Mouse (Mus musculus): Measurements from ENCODE around the gene Blmh.

- TF ChIP-seq E2F4 (IDR thresholded peaks at IDR 0.05; ENCODE audit: insufficient read depth) (no peak), TCF3 (IDR thresholded peaks at IDR 0.05; ENCODE audit: insufficient read length, low read depth) (no peak), POLR2A (IDR thresholded peaks at IDR 0.05; ENCODE audit: insufficient read length, low read depth) (no peak), SRF (IDR thresholded peaks at IDR 0.05; ENCODE audit: control insufficient read depth, insufficient read length, low read depth) (no peak), USF1 (IDR thresholded peaks at IDR 0.05; ENCODE audit: low read depth) (no peak), TCF12 (IDR thresholded peaks at IDR 0.05; ENCODE audit: insufficient read depth, poor library complexity, severe bottlenecking) (no peak), CEBPB (IDR thresholded peaks at IDR 0.05; ENCODE audit: insufficient read depth, poor library complexity, severe bottlenecking) (no peak), MYOD1 (IDR thresholded peaks at IDR 0.05; ENCODE audit: control insufficient read depth in 1 of 3, insufficient read length in 2 of 3, low read depth in 2 of 3) (no peak), POLR2AphosphoS2 (IDR thresholded peaks at IDR 0.05; ENCODE audit: insufficient read length, low read depth) (no peak)
Measured at GRCm38 (mm10) chr11:77021749-77022396, 97.3 kb downstream of the Blmh start.

All from myocyte (in vitro differentiated cells).